Mouse (Mus musculus) embryonic fibroblast, embryonic 13.5 days (primary cell): ENCODE measurements around the gene Pnma1.

Experiments
- CTCF ChIP-seq: IDR thresholded peaks from 2 replicates; pipeline ENCODE4 v1.5.1; 2011; ENCODE audit warnings: mild to moderate bottlenecking, control low read depth, low read length, moderate library complexity, borderline replicate concordance; ENCODE audit not compliant: insufficient read depth
- POLR2A ChIP-seq: IDR thresholded peaks from 2 replicates; pipeline ENCODE4 v1.6.1; 2011; ENCODE audit warnings: low read depth, mild to moderate bottlenecking, control low read depth, low read length, moderate library complexity

GRCm38 (mm10) chr12:84113676-84114075 is 34.6 kb downstream of the Pnma1 start:
- TF ChIP-seq CTCF (no peak), POLR2A (no peak)
